Mouse (Mus musculus) CD4-positive, CD25-positive, alpha-beta regulatory T cell, adult 2 months (primary cell): ENCODE measurements around the gene Sirt5.

Source experiments
- DNase-seq: peaks from one replicate; pipeline ENCODE4 v3.0.0-alpha.2; 2012; ENCODE audit warnings: low read depth, low spot score

Sirt5 gene

GRCm38 (mm10) chr13:43374205-43374604 lies 8.9 kb downstream of the Sirt5 start:
- DNase-seq, result no peak

- no peak for DNase-seq
Observed at GRCm38 (mm10) chr13:43374918-43375432, 9.7 kb downstream of the Sirt5 start.

- DNase-seq, result no peak
Observed at GRCm38 (mm10) chr13:43379989-43380388, 14.7 kb downstream of the Sirt5 start.

- DNase-seq, result no peak
Observed at GRCm38 (mm10) chr13:43385321-43385720, 20.0 kb downstream of the Sirt5 start.

- no peak for DNase-seq
Observed at GRCm38 (mm10) chr13:43397700-43398296, 32.5 kb downstream of the Sirt5 start.

GRCm38 (mm10) chr13:43398297-43399080 lies 33.2 kb downstream of the Sirt5 start, which contains the start of gene Nol7:
TSS of gene Nol7 (plus strand) at chr13:43398390.
- peak; percentile 98 for DNase-seq

GRCm38 (mm10) chr13:43399576-43399975 lies 34.3 kb downstream of the Sirt5 start:
- DNase-seq, result no peak

- DNase-seq, result no peak
Observed at GRCm38 (mm10) chr13:43412311-43412710, 47.0 kb downstream of the Sirt5 start.

GRCm38 (mm10) chr13:43413611-43414010 lies 48.3 kb downstream of the Sirt5 start:
- no peak for DNase-seq

GRCm38 (mm10) chr13:43415249-43415648 lies 50.0 kb downstream of the Sirt5 start:
- no peak for DNase-seq

- no peak for DNase-seq
Observed at GRCm38 (mm10) chr13:43428436-43428835, 63.1 kb downstream of the Sirt5 start.

GRCm38 (mm10) chr13:43433395-43433794 lies 68.1 kb downstream of the Sirt5 start:
- DNase-seq, result no peak

- no peak for DNase-seq
Observed at GRCm38 (mm10) chr13:43440376-43440775, 75.1 kb downstream of the Sirt5 start.

GRCm38 (mm10) chr13:43442551-43442950 lies 77.3 kb downstream of the Sirt5 start:
- no peak for DNase-seq

- no peak for DNase-seq
Observed at GRCm38 (mm10) chr13:43443706-43444105, 78.4 kb downstream of the Sirt5 start.

GRCm38 (mm10) chr13:43444717-43445116 lies 79.4 kb downstream of the Sirt5 start:
- no peak for DNase-seq
